Mouse (Mus musculus) intestine, embryonic 14.5 days (tissue): ENCODE results near the gene Hyal6. TPM values are rescaled to one million over a fixed set of nuclear protein-coding genes. Genes with fewer than 3 reads are reported as not detected.

ENCODE experiments used
- ATAC-seq: fragments of 200-750 bp; cut with Nextera tagmentation; replicated peaks from 2 replicates; pipeline ENCODE4 v1.8.0; 2017; ENCODE audit warnings: low read depth, moderate number of reproducible peaks, moderate TSS enrichment, moderate library complexity; ENCODE audit not compliant: low FRiP score, low TSS enrichment
- DNase-seq: peaks from one replicate; pipeline ENCODE4 v3.0.0-alpha.2; 2018; ENCODE audit warnings: low spot score
- H3K27ac ChIP-seq: fragments of 300-500 bp; sonication (generic); 2 replicates; pipeline ENCODE4 v1.5.1; 2014; ENCODE audit warnings: low read depth, mild to moderate bottlenecking, control low read depth
- H3K27me3 ChIP-seq: fragments of 300-500 bp; sonication (generic); replicated peaks from 2 replicates; pipeline ENCODE4 v1.6.1; 2014; ENCODE audit warnings: low read length, control low read depth; ENCODE audit not compliant: control insufficient read depth, insufficient read depth
- H3K36me3 ChIP-seq: fragments of 300-500 bp; sonication (generic); 2 replicates; pipeline ENCODE4 v1.6.1; 2014; ENCODE audit warnings: low read length, control low read depth; ENCODE audit not compliant: control insufficient read depth, insufficient read depth
- H3K4me1 ChIP-seq: fragments of 300-500 bp; sonication (generic); replicated peaks from 2 replicates; pipeline ENCODE4 v1.6.1; 2014; ENCODE audit warnings: low read length, control low read depth, mixed read lengths; ENCODE audit not compliant: control insufficient read depth, insufficient read depth
- H3K4me2 ChIP-seq: fragments of 300-500 bp; sonication (generic); 2 replicates; pipeline ENCODE4 v1.6.1; 2014; ENCODE audit warnings: low read length
- H3K4me3 ChIP-seq: fragments of 300-500 bp; sonication (generic); 2 replicates; pipeline ENCODE4 v1.5.1; 2014; ENCODE audit warnings: low read depth, low read length, control low read depth, mixed read lengths
- H3K9ac ChIP-seq: fragments of 300-500 bp; sonication (generic); 2 replicates; pipeline ENCODE4 v1.6.1; 2014; ENCODE audit warnings: mild to moderate bottlenecking, low read length
- H3K9me3 ChIP-seq: fragments of 300-500 bp; sonication (generic); 2 replicates; pipeline ENCODE4 v1.6.1; 2016; ENCODE audit warnings: low read length, control low read depth; ENCODE audit not compliant: control insufficient read depth
- WGBS: fragments of 180-500 bp; shearing (Covaris S2); extraction: QIAGEN DNeasy Blood & Tissue Kit; methylation state at CpG from one replicate; pipeline ENCODE4 v1.1.7; 2014; 5-methylcytosine and 5-hydroxymethylcytosine counted together
- polyA plus RNA-seq: library from polyadenylated mRNA; unstranded; fragments of >200 nt; fragmentation: Nextera tagmentation; extraction: Ambion mirVana; gene quantifications from 2 replicates; pipeline ENCODE4 v1.2.1, GENCODE M21; 2014

Hyal6 gene
- polyA plus RNA-seq, 1 experiment from 2014 or later, result not detected

- Histone ChIP-seq H3K27me3 (no peaks in the 10 kb centered on the region), H3K4me2 (no peak overlapping the region), H3K4me3 (no peak overlapping the region), H3K27ac (no peak overlapping the region), H3K36me3 (no peaks in the 10 kb centered on the region), H3K9me3 (no peaks in the 10 kb centered on the region), H3K4me1 (no peaks in the 10 kb centered on the region), H3K9ac (no peak overlapping the region)
- no peak for ATAC-seq
- no peak for DNase-seq
- 76% methylated on average over 1 of the region's 1 CpGs for WGBS
Observed at GRCm38 (mm10) chr6:24728130-24728529, 4.9 kb upstream of the Hyal6 start.

GRCm38 (mm10) chr6:24734565-24734964 is 1.5 kb downstream of the Hyal6 start:
- WGBS, result 78% methylated on average over 6 of the region's 6 CpGs
- no peak overlapping the region for H3K4me3 ChIP-seq

GRCm38 (mm10) chr6:24748029-24748428 is 15.0 kb downstream of the Hyal6 start, which contains the start of gene Hyal4:
Gene Hyal4, plus strand, starts transcription at chr6:24748329.
- no peak within 1 kb of the TSS for H3K4me2 ChIP-seq
- H3K27ac ChIP-seq, result no peak within 1 kb of the TSS
- no peaks in the 10 kb centered on the region for H3K27me3 ChIP-seq
- DNase-seq (no peak), ATAC-seq (no peak)
- no peaks in the 10 kb centered on the region for H3K4me1 ChIP-seq
- H3K36me3 ChIP-seq, result no peaks in the 10 kb centered on the region
- WGBS, result 80% methylated on average over 4 of the region's 4 CpGs
- no peaks in the 10 kb centered on the region for H3K9me3 ChIP-seq
- no peak within 1 kb of the TSS for H3K9ac ChIP-seq
- H3K4me3 ChIP-seq, result no peak within 1 kb of the TSS

More at GRCm38 (mm10) chr6:24734565-24734964, 1.5 kb downstream of the Hyal6 start:
- no peak for ATAC-seq
- Histone ChIP-seq H3K4me1 (no peaks in the 10 kb centered on the region), H3K27ac (no peak overlapping the region), H3K36me3 (no peaks in the 10 kb centered on the region), H3K9ac (no peak overlapping the region), H3K9me3 (no peaks in the 10 kb centered on the region), H3K27me3 (no peaks in the 10 kb centered on the region), H3K4me2 (no peak overlapping the region)
- no peak for DNase-seq

- Histone ChIP-seq H3K27ac (no peak overlapping the region), H3K9ac (no peak overlapping the region), H3K27me3 (no peaks in the 10 kb centered on the region), H3K4me3 (no peak overlapping the region), H3K9me3 (peaks cover 3% of the 10 kb centered on the region; the same call in 1 of the 2 replicates), H3K4me1 (no peaks in the 10 kb centered on the region), H3K36me3 (no peaks in the 10 kb centered on the region), H3K4me2 (no peak overlapping the region)
- WGBS, result 85% methylated on average over 3 of the region's 3 CpGs
- DNase-seq, result no peak
- ATAC-seq, result no peak
Observed at GRCm38 (mm10) chr6:24759281-24759680, 26.2 kb downstream of the Hyal6 start.

GRCm38 (mm10) chr6:24766261-24766660 is 33.2 kb downstream of the Hyal6 start:
- 81% methylated on average over 2 of the region's 2 CpGs for WGBS
- no peak for ATAC-seq

GRCm38 (mm10) chr6:24779182-24779581 is 46.1 kb downstream of the Hyal6 start:
- Histone ChIP-seq H3K27ac (no peak overlapping the region), H3K9me3 (no peaks in the 10 kb centered on the region), H3K4me1 (no peaks in the 10 kb centered on the region), H3K27me3 (no peaks in the 10 kb centered on the region), H3K9ac (no peak overlapping the region), H3K4me3 (no peak overlapping the region), H3K36me3 (no peaks in the 10 kb centered on the region), H3K4me2 (no peak overlapping the region)
- no peak for ATAC-seq
- DNase-seq, result no peak
- 57% methylated on average over 2 of the region's 2 CpGs for WGBS

More at GRCm38 (mm10) chr6:24766261-24766660, 33.2 kb downstream of the Hyal6 start:
- H3K36me3 ChIP-seq, result no peaks in the 10 kb centered on the region
- DNase-seq, result no peak
- H3K4me3 ChIP-seq, result no peak overlapping the region
- no peaks in the 10 kb centered on the region for H3K27me3 ChIP-seq
- H3K4me1 ChIP-seq, result no peaks in the 10 kb centered on the region
- no peaks in the 10 kb centered on the region for H3K9me3 ChIP-seq
- H3K9ac ChIP-seq, result no peak overlapping the region
- H3K27ac ChIP-seq, result no peak overlapping the region
- H3K4me2 ChIP-seq, result no peak overlapping the region

- no peaks in the 10 kb centered on the region for H3K27me3 ChIP-seq
- no peaks in the 10 kb centered on the region for H3K36me3 ChIP-seq
- no peaks in the 10 kb centered on the region for H3K4me1 ChIP-seq
- DNase-seq, result no peak
- H3K9ac ChIP-seq, result no peak within 1 kb of the TSS
- H3K4me2 ChIP-seq, result no peak within 1 kb of the TSS
- no peak within 1 kb of the TSS for H3K4me3 ChIP-seq
- H3K9me3 ChIP-seq, result no peaks in the 10 kb centered on the region
- ATAC-seq, result no peak
- no peak within 1 kb of the TSS for H3K27ac ChIP-seq
Observed at GRCm38 (mm10) chr6:24790888-24791287, 57.8 kb downstream of the Hyal6 start, which contains the start of gene Spam1. Gene Spam1, plus strand, starts transcription at chr6:24791188.

Other genes starting within 250 kb of the Hyal6 start
- gene Iqub, start 218.2 kb upstream of the Hyal6 start, polyA plus RNA-seq, result 0.11 TPM in 1 of 2 replicates, not detected in the other
- gene Ndufa5, start 205.2 kb upstream of the Hyal6 start, polyA plus RNA-seq, result 337 and 369 TPM in 2 replicates
- not detected in 2 replicates for gene Asb15, start 205.1 kb upstream of the Hyal6 start, polyA plus RNA-seq
- not detected in 2 replicates for gene Lmod2, start 135.5 kb upstream of the Hyal6 start, polyA plus RNA-seq
- 59.0 and 59.2 TPM in 2 replicates for gene Wasl, start 68.2 kb upstream of the Hyal6 start, polyA plus RNA-seq
- gene Hyal4, start 15.1 kb downstream of the Hyal6 start, polyA plus RNA-seq, result not detected in 2 replicates
- gene Spam1, start 57.9 kb downstream of the Hyal6 start, polyA plus RNA-seq, result not detected in 2 replicates
- 0.08 TPM in 1 of 2 replicates, not detected in the other for gene Hyal5, start 124.8 kb downstream of the Hyal6 start, polyA plus RNA-seq
- gene Tmem229a, start 223.1 kb downstream of the Hyal6 start, polyA plus RNA-seq, result 0.81 and 1.3 TPM in 2 replicates